Mouse (Mus musculus): ENCODE results near the gene Islr2.
"Not testable (repeated sequence)": the region's sequence is repeated elsewhere in the genome, so short reads cannot be mapped to it uniquely, and the experiment has no call there.

Gene Islr2

DNA sequence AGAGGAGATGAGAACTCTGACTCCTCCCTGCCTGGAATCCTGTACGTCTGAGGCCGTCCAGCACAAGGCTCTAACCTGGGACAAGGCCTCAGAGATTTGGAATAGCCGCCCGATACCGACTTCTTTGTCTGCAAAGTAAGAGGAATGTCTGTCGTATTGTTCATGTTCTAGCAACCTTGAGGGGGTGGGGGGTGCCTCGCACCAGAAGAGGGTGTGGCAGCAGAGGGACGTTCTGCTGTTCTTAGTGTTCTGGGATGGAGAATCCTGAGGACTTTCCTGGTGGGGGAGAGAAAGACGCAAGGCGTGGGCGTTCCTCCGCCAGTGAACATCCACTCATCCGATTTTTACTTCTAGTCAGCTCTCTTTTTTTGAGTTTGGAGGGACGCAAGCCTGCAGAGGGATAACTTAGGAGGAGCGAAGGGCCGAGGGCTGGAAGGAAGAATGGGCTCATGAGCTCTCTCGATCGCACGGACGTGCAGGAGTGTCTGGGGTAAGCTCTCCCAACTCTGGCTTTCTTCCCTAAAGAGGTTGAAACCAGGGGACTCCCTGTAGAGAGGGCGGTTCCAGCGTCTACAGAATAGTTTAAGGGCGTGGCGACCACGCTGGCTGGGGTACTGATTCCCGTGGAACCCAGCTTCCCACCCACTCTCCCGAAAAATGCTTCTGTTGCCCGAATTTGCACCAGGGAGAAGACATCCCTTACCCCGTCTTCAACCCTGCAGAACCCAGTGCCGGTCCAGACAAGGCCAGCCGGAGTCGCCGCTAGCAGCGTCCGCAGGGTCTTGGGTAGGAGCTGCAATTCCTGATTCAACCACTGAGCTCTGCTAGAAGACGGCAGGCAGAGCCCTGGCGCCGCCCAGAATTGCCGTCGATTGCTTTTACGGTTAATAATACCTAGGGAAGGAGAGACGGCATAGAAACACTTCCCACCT lies at the start of gene Islr2, which contains the start of gene Islr:
Gene Islr2, minus strand, starts transcription at position 804 of the 932 bp plus-strand sequence.
Gene Islr, minus strand, starts transcription at position 791 of the 932 bp plus-strand sequence.
- DNase-seq = peak; percentile 68

DNA sequence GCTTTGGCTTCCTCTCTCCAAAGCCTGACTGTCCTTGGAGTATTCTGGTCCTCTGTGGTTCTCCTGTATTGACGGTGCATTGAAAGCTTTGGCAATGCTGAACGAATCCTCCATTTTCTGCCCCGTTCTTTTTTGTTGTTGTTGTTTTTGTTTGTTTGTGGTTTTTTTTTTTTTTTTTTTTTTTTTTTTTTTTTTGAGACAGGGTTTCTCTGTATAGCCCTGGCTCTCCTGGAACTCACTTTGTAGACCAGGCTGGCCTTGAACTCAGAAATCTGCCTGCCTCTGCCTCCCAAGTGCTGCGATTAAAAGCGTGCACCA lies 49.6 kb upstream of the Islr2 start:
- DNase-seq = not testable (repeated sequence)

DNA sequence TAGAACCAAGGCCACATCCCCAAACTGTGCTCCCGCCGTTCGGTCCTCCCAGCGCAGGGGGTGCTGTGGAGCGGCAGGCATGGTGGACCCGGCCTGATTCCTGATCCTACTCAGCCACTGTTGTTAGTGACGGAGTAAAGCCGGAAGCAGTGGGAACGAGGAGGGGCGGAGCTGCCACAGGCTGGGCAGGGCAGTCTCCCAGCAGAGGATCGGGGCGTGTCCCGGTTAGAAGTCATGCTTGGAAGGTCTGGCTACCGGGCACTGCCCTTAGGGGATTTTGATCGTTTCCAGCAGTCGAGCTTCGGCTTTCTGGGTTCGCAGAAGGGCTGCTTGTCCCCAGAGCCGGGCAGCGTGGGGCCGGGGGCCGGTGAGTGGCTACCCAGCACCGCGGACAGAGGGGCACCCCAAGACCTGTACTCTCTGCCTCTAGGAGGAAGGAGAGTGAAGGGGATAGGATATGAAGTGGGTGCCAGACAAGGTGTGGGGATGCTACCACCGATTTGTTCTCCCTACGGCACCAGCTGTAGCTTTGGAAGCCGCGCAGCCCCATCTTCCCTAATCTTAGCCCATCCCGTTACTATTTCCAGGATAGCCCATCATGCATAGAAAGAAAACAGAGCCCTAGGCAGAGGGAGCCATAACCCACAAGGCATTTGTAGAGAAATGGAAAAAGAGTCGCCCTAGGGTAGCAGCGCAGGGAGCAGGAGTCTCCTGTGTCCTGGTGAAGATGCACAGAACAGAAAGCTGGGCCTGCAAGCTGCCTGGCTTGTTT lies 49.1 kb upstream of the Islr2 start, which contains the start of gene Stoml1:
Gene Stoml1, plus strand, starts transcription at position 132 of the 772 bp plus-strand sequence.
- peak; percentile 86 for DNase-seq

DNA sequence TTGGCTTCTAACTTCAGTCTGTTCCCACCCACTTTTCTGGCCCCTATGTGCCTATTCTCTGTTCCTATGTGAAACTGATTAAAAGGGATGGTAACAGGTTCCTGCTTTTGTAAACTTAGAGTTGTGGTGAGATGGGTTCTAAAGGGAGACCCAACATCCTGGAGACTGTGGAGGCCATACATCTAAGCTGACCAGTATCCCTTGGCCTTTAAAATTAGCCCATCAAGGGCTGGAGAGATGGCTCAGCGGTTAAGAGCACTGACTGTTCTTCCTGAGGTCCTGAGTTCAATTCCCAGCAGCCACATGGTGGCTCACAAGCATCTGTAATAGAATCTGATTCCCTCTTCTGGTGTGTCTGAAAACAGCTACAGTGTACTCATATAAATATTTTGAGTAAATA lies 46.6 kb upstream of the Islr2 start:
- not testable (repeated sequence) for DNase-seq

DNA sequence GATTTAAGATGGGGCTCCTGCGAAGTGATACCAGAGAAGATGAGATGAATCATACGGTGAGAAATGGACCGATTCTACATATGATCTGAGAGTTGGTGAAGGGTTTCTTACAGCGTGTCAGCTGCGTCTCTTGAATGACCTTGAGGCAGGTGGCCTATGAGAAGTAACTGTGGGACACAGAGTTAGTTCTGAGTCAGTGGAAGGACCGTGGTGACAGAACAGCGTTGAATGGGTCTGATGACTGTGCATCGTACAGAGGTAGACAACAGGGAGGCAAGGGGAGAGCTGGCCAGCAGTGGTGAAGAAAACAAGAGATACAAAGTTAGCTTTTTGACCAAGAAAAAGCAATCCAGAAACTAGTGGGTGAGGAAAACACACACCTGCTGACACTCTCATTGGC lies 46.2 kb upstream of the Islr2 start:
- DNase-seq = no peak

DNA sequence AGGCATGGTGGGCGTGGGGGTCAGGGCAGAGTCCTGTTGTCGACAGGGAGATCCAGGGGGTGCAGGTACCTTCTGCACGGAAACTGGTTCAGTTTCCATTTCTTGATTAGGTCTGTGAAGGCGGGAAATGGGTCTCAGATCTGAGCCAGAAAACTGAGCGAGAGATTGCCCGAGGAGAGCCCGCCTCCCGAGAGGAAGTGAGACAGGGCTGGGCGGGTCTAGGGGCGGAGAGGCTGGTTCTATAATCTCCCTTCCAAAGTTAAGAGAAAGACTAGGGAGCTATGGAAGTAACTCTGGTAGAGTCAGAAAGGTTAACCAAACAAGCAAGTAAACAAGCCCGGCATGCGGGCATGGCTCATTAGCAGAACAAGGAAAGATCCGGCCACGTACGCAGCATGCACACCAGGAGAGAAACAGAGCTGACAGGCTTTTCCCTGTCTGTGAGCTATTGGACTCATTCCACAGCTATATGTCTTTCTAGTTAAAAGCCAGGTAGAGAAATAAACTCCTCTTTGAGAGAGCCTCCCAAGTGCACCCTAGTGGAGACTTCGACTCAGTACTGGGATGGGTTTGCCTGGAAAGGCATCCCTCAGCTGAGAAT lies 45.6 kb upstream of the Islr2 start, which contains the start of gene Pml:
Gene Pml, minus strand, starts transcription at position 195 of the 601 bp plus-strand sequence.
- DNase-seq = peak; percentile 47

DNA sequence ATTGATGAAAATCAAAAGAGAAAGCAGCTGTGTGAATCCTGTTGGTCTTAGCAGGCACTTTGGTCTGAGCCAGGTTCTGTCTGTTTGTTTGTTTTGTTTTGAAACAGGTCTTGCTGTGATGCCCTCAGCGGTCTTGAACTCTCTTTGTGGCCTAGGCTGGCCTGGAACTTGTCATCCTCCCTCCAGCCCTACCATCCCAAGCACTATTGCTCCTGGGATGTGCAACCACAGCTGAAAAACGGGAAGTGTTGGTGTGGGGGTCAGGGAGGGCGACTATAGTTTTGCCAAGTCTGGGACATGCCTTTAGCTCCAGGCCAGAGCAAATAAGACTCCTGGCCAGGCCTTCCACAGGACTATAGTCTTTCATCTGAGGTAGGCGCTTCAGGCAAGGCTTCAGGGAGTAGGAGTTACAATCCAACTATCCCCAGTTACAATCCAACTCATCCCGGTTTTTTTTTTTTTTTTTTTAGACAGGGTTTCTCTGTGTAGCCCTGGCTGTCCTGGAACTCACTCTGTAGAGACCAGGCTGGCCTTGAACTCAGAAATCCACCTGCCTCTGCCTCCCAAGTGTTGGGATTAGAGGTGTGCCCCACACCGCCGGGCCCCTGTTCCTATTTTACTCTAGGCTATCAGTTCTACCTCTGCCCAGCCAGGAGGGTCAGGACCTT lies 44.8 kb upstream of the Islr2 start:
- no peak for DNase-seq

DNA sequence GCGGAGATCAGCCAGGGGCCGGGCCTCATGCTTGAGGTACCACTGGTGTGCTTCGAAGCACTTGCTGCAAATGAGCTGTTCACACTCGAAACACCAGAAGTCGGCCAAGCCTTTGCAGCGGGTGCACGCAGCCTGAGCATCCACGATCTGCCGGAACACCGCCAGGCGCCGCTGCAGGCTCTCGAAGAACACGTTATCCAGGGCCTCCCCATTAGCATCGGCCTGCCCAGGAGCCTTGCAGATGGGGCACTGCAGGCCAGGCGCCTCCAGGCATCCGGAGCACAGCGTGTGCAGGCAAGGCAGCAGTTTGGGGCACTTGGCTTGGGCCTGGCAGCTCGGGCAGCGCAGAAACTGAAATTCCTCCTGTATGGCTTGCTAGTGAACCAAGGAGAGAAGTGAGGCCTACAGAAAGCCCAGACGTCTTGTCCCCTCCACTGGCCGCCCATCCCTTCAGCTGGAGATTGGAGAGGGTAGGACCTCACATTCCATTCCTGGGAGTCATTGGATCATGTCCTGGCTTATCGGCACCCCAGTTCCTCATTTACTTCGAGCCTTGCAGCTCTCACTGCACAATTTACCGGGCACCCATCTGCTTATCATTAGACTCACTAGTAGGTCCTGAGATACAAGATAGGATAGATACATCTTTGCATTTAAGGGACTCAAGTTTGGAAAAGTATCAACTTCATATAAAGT lies 43.1 kb upstream of the Islr2 start:
- peak; percentile 80 for DNase-seq

DNA sequence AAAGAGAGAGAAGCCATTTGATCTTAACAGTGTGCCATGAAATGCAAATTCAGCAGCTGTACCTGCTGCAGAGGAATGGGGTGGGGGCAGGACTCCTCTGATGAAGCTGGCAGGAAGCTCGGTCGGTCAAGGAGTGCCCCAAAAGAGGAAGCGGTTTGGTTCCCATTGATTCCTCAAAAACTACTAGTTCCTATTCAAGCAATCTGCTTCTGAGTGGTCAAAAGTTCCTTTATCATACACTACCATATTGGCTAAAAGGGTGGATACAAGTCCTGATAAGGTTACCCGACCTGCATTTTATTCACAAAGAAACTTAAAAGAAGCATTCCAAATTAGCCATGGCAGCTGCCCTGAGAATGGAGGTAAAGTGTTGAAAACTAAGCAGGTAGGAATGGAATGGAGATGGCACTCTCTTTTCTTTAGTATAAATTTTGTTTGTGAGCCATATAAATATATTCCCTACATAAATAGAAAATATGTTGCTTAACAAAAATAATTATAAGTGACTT lies 42.0 kb upstream of the Islr2 start:
- DNase-seq = no peak

DNA sequence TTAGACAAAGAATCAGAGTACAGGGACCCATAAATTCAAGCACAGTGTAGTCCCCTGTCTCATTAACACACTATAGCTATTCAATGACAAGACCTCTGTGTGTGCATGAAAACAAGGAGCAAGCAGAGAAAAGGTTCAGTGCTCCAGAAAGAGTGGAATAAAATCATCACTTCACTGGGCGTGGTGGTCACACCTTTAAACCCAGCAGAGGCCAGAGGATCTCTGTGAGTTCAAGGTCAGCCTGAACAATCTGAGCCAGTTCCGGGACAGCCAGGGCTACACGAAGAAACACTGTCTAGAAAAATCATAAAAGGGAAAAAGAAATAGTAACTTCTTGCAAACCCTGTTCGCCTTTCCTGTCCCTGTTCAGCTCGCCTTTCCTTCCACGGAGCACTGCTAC lies 39.6 kb upstream of the Islr2 start:
- no peak for DNase-seq

DNA sequence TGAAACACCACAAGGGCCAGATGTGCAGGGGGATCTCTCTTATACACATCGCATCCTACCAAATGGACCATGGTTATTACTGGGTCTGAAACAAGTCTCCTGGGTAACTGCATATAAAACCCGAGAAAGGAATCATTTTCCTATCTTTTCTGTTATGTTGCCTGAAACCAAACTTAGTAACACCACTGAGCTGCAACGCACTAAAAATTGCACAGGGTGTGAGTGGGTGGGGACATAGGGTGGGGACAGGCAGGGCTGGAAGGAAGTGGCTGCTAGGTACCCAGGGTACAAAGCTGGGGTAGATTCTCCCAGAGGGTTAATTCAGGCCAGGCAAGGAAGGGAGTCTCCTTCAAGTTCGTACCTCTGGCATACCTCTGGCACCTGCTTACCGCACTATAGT lies 38.6 kb upstream of the Islr2 start:
- no peak for DNase-seq

DNA sequence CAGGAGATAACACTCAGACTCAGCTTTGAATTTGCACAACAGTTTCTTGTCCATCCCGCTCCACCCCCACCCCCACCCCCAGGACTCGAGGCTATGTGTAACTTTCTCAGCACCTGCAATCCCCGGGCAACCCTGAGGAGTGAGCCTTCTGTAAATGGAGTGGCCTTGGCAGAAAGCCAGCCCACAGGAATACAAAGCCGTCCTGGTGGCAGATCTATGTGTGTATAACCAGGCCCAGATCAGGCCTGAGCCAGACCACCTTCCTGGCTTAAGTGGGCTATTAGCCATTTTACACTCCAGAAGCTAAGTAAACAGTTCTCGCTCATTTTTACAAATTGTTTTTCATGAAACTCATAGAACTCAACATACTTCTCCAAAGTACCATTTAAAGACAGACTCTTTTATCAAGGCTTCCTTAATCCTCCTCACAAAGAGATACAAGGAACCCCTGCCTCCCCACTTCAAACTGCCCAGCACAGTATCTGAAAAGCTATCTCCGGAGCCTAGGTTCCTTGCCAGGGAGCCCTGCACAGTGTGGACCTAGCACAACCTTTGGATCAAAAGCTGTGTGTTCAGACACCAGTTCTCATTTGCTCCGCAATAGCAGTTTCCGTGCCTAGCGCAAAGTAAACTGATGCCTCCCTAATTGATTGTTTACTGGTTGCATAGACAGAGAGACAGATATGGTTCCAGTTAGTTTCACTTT lies 37.8 kb upstream of the Islr2 start:
- DNase-seq = no peak

DNA sequence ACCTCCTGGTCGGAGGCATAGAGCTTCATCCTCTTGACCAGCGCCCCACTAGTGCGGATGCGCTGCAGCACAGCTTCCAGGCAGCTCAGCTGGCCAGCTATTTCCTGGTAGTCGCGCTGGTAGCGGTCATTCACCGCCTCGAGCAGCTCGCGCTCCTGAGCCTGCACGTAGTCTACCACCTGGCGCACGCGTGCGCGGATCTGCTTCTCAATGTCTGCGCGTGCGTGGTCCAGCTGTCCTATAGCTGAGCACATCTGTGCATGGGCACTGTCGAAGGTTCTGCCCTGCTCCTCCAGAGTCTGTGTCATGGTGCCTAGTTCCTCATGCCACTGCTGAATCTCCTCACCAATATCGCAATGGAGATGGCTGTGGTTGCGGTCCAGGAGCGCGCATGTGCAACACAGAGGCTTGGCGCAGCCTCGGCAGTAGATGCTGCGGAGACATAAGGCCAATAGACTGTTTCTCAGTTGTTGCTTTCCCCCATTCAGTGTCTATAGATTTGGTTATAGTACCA lies 30.4 kb upstream of the Islr2 start:
- no peak for DNase-seq

DNA sequence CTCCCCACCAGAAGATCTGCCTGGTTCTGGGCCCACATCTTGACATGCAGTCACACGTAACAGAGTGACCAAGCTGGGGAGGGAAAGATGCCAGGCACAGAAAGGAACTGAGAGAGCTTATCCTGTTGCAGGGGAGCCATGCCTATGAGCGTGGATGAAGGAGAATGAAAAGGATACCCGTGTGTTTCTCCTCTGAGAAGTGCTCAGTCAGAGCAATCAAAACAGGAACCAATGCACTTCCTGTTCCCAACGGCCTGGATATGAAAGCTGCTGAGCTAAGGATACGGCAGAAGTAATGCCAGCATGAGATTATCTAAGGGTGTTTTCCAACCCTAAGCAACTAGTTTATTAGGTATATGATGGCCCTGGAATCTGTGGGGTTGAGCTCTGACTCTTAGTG lies 28.3 kb upstream of the Islr2 start:
- no peak for DNase-seq

DNA sequence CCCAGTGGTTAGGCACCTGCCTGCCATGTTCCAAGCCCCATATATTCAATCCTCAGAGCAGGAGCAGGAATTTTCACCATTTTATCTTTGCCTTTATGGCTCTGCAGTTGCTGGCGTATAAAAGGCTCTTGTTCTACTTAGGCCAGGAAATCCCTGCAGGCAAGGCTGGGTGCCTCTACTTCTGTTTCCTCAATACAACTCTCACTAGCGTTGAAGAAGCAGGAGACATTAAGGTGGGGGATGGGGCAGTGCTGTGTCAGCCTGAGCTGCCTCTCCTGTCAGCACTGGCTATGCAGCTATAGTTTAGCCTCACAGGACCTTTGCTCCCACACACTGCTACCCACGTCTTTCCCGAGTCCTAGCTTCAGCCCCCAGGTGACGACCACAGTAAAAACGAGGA lies 27.6 kb upstream of the Islr2 start:
- DNase-seq = no peak

DNA sequence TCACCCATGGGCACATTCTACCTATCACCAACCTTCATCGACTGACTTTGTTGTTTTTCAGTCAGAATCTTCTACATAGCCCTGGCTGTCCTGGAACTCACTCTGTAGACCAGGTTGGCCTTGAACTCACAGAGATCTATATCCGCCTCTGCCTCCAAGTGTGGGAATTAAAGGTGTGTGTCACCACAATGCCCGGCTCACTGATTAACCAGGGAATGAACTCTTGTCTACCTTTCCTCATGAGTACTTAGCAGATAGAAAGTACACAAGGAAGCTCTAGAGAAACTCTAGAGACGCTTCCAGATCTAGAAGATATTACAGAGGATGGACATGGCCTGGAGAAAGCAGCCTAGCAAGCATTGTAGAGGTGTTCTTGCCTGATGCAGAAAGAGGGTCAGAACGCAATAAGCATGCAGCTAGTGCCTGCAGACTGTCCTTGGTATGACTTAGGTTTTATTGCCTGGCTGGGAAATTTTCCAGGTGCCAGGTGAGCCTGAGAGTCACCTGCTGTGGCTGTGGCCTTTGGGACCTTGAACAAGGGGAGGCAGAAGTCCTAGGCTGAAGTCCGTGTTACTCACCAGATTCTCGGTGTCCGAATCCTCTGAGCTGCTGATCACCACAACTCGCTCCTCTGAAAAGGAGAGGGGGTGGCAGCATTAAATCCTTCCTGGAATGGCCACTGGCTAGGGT lies 24.8 kb upstream of the Islr2 start:
- DNase-seq = no peak

DNA sequence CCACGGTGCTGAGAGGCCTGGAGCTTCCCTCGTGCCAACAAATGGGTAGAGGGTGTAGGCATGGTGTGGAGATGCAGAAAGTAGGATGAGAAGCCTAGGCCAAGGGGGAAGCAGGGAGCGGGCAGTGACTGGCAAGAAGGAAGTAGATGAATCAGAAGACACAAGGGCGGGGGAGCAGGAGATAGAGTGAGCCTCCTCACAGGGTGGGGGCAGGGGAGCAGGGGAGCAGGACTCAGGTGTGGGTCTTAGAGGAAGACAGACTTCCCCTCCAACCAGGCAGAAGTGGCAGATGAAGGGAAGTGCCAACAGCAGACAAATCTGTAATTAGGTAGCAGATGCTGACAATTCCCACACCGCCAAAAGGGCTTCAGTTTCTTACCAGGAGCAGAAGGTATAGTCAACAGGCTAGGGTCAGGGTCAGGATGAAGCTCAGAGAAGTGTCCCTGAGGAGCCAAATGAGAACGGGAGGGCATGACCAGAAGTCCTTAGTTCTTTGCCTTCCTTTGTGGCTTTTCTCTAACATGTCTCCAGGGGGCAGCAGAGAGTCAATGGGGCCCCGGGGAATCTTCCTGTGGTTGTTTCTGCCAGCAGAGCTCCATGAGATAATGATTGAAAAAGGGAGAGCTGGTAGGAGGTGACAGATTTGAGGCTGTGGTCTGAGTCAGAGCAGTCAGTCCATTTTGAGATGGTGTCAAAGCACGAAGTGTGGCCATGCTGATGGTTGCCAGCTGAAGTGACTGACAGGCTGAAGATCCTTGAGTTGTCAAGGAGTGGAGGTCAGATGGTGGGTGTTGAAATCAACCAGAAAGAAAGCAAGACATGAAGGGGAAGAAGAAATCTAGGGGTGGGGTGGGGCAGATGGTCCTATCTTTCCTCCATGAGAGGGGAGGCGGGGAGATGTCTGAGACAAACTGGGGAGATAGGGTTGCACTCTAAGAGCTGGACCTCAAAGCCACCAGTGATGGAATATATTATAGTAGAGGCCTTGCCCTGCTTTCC lies 22.1 kb upstream of the Islr2 start:
- no peak for DNase-seq

DNA sequence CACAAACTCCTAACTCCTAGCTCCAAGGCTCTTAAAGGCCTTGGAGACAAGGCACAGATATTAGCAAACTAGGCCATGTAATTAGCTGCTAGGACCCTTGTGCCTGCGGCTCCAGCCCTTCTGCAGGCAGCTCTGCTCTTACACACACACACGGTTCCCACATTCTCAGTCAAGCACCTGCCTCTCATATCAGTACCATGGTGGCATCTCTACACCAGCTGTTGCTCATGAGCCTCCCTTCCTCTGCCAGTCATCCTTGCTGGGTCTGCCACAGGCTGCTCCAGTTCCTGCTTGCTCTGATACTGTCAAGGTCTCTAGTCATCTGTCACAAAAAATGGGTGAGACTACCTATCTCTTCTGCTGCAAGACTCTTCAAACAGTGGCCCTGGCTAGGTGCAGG lies 20.2 kb upstream of the Islr2 start:
- no peak for DNase-seq
